Mouse (Mus musculus) hindbrain, embryonic 12.5 days (tissue): Measurements from ENCODE around the gene Ets1. TPM values are rescaled to one million over a fixed set of nuclear protein-coding genes. Genes with fewer than 3 reads are reported as not detected.

Source experiments
- ATAC-seq: fragments of 200-750 bp; cut with Nextera tagmentation; 2 replicates; pipeline ENCODE4 v1.8.0; 2017; ENCODE audit warnings: moderate TSS enrichment; ENCODE audit not compliant: low FRiP score
- H3K27ac ChIP-seq: fragments of 300-500 bp; sonication (generic); 2 replicates; pipeline ENCODE4 v1.5.1; 2016; ENCODE audit warnings: mild to moderate bottlenecking
- H3K27me3 ChIP-seq: fragments of 300-500 bp; sonication (generic); 2 replicates; pipeline ENCODE4 v1.6.1; 2016; ENCODE audit warnings: mild to moderate bottlenecking
- H3K36me3 ChIP-seq: fragments of 300-500 bp; sonication (generic); 2 replicates; pipeline ENCODE4 v1.6.1; 2016; ENCODE audit warnings: mild to moderate bottlenecking
- H3K4me1 ChIP-seq: fragments of 300-500 bp; sonication (generic); 2 replicates; pipeline ENCODE4 v1.6.1; 2016
- H3K4me2 ChIP-seq: fragments of 300-500 bp; sonication (generic); replicated peaks from 2 replicates; pipeline ENCODE4 v1.6.1; 2016; ENCODE audit warnings: mild to moderate bottlenecking
- H3K4me3 ChIP-seq: fragments of 300-500 bp; sonication (generic); 2 replicates; pipeline ENCODE4 v1.5.1; 2016; ENCODE audit warnings: mild to moderate bottlenecking
- H3K9ac ChIP-seq: fragments of 300-500 bp; sonication (generic); 2 replicates; pipeline ENCODE4 v1.6.1; 2016; ENCODE audit warnings: mild to moderate bottlenecking, moderate library complexity
- H3K9me3 ChIP-seq: fragments of 300-500 bp; sonication (generic); replicated peaks from 2 replicates; pipeline ENCODE4 v1.6.1; 2016; ENCODE audit warnings: mild to moderate bottlenecking
- WGBS: fragments of 180-500 bp; shearing (Covaris S2); methylation state at CpG from one replicate; pipeline ENCODE4 v1.1.7; 2016; 5-methylcytosine and 5-hydroxymethylcytosine counted together
- polyA plus RNA-seq: library from polyadenylated mRNA; unstranded; fragments of >200 nt; fragmentation: Nextera tagmentation; extraction: Ambion mirVana; gene quantifications from 2 replicates; pipeline ENCODE4 v1.2.1, GENCODE M21; 2016

The Ets1 gene
- polyA plus RNA-seq, 1 experiment from 2014 or later, result 35.7 TPM

- Histone ChIP-seq H3K4me3 (no peak overlapping the region), H3K36me3 (no peaks in the 10 kb centered on the region), H3K9ac (no peak overlapping the region), H3K4me1 (peaks cover 27% of the 10 kb centered on the region), H3K9me3 (peaks cover 10% of the 10 kb centered on the region), H3K27ac (0 out of 2 replicates have a peak overlapping the region, but pooled peaks have one; percentile 12), H3K27me3 (peaks cover 43% of the 10 kb centered on the region), H3K4me2 (no peak overlapping the region)
- WGBS, result 64% methylated on average over 4 of the region's 4 CpGs
- ATAC-seq, result no peak
These were observed 77.8 kb downstream of the Ets1 start for GRCm38 (mm10) chr9:32713790-32714189.

DNA sequence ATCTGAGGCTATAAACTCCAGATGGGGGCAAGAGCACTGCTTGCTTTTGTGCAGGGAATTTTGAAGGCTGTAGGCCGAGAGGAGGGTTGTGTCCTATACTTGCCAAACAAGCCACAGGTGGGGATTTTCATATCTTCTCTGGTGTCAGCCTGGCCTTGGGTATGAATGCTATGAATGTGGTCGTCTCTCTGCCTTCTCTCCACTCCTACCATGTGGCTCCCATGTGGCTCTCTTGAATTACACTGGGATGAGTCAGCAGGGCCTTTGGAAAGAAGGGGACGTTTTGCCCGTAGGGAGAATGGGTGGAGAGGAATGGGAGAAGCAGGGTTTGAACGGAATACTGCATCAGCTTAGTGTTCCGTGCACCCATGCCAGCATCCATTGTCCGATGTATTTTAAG lies 78.5 kb downstream of the Ets1 start:
- Histone ChIP-seq H3K9me3 (peaks cover 10% of the 10 kb centered on the region), H3K4me3 (no peak overlapping the region), H3K9ac (no peak overlapping the region), H3K36me3 (no peaks in the 10 kb centered on the region), H3K27me3 (peaks cover 48% of the 10 kb centered on the region), H3K27ac (no peak overlapping the region), H3K4me1 (peaks cover 27% of the 10 kb centered on the region), H3K4me2 (no peak overlapping the region)
- no peak for ATAC-seq
- WGBS, result 74% methylated on average over 7 of the region's 7 CpGs

DNA sequence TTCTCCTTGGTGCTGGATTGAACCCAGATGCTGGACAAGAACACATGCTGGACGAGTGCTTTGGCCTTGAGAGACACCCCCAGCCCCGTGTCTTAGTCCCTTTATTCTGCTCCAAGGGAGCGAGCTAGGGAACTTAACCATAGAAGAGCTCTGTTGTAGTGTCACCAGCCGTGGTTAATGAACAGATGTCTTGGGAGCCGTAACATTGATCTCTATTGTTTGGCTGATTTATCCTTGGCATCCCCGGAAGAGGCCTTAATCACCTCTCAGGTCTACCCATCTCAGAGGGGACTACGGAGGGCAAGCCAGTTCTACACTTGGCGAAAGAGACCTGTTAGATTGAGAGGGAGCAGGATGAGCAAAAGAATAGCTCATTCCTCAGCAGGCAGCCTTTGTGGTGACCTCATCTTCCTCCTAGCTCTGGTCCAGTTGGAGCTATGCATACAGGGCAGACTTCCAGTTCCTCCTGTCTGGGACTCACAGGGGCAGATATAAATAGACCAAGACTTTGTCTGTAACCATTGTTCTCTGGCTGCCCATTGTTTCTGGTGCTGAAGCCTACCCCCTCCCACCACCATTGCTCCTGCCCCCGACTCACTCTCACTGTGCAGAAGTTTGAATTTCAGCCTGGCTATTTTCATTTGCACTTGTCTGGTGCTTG lies 79.9 kb downstream of the Ets1 start:
- Histone ChIP-seq H3K4me2 (no peak overlapping the region), H3K4me1 (peaks cover 35% of the 10 kb centered on the region), H3K9ac (no peak overlapping the region), H3K27me3 (peaks cover 48% of the 10 kb centered on the region), H3K9me3 (peaks cover 3% of the 10 kb centered on the region; the same call in 1 of the 2 replicates), H3K4me3 (no peak overlapping the region), H3K27ac (no peak overlapping the region), H3K36me3 (no peaks in the 10 kb centered on the region)
- peak; percentile 52; the same call in 1 of the 2 replicates for ATAC-seq
- WGBS, result 12% methylated on average over 9 of the region's 9 CpGs

- H3K27me3 ChIP-seq, result peaks cover 42% of the 10 kb centered on the region
- WGBS, result 64% methylated on average over 12 of the region's 12 CpGs
These were observed 81.4 kb downstream of the Ets1 start for GRCm38 (mm10) chr9:32717268-32717920.

DNA sequence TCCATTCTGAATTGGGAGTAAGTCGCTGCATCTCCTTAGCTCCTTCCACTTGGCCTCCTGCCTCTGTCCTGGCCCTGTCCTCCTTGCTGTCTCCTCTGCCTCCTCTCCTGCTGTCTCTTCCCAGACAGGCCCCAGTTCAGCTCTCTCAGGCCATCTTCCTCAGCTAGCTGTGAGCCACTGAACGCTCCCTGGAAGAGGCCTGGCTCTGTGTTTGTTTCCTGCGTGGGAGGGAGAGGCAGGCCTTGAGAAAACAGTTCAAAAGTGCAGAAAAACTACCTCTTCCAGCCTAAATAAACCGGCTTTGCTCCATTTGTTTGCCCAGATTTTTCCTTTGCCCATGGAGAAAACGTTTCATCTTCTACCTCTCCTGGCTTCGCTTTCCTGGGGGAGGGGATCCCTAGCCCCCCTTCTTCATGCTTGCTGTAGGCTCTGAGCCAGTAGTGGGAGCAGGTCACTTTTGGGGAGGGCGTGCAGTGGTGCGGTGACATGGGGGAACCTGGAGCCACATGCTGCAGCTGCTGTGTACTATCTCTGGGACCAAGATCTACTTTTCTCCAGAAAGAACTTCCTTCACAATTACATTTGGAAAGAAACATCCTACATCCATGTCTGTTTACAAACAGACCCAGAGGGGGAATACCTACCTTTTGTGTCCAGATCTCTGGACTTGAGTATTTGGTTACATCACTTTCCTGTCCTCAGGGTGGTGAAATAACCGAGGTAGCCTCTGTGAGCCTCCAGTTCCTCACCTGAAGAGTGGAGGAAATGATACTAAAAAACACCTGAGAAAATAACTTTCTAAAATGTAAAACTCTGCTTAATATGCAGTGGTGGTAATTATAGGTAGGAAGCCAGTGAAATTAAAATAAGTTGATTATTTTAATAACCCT lies 82.2 kb downstream of the Ets1 start:
- WGBS, result 59% methylated on average over 9 of the region's 9 CpGs
- no peaks in the 10 kb centered on the region for H3K9me3 ChIP-seq
- no peak overlapping the region for H3K4me3 ChIP-seq
- no peak for ATAC-seq
- peaks cover 35% of the 10 kb centered on the region for H3K27me3 ChIP-seq
- no peak overlapping the region for H3K27ac ChIP-seq
- no peaks in the 10 kb centered on the region for H3K36me3 ChIP-seq
- no peak overlapping the region for H3K9ac ChIP-seq
- H3K4me2 ChIP-seq, result no peak overlapping the region
- peaks cover 41% of the 10 kb centered on the region for H3K4me1 ChIP-seq

More at GRCm38 (mm10) chr9:32717268-32717920, 81.4 kb downstream of the Ets1 start:
- H3K4me3 ChIP-seq, result no peak overlapping the region
- H3K9me3 ChIP-seq, result no peaks in the 10 kb centered on the region
- no peak overlapping the region for H3K4me2 ChIP-seq
- no peaks in the 10 kb centered on the region for H3K36me3 ChIP-seq
- no peak overlapping the region for H3K27ac ChIP-seq
- ATAC-seq, result no peak
- peaks cover 41% of the 10 kb centered on the region for H3K4me1 ChIP-seq
- no peak overlapping the region for H3K9ac ChIP-seq

GRCm38 (mm10) chr9:32718868-32719267 lies 82.8 kb downstream of the Ets1 start:
- H3K4me1 ChIP-seq, result peaks cover 41% of the 10 kb centered on the region

GRCm38 (mm10) chr9:32719941-32720263 lies 83.9 kb downstream of the Ets1 start:
- H3K27ac ChIP-seq, result no peak overlapping the region
- H3K4me3 ChIP-seq, result no peak overlapping the region
- peaks cover 38% of the 10 kb centered on the region for H3K4me1 ChIP-seq
- H3K9me3 ChIP-seq, result no peaks in the 10 kb centered on the region
- WGBS, result 56% methylated on average over 3 of the region's 3 CpGs
- H3K4me2 ChIP-seq, result no peak overlapping the region
- peaks cover 18% of the 10 kb centered on the region for H3K27me3 ChIP-seq
- no peaks in the 10 kb centered on the region for H3K36me3 ChIP-seq
- no peak overlapping the region for H3K9ac ChIP-seq
- ATAC-seq, result no peak

More at GRCm38 (mm10) chr9:32718868-32719267, 82.8 kb downstream of the Ets1 start:
- Histone ChIP-seq H3K27ac (no peak overlapping the region), H3K9me3 (no peaks in the 10 kb centered on the region), H3K27me3 (peaks cover 28% of the 10 kb centered on the region), H3K36me3 (no peaks in the 10 kb centered on the region), H3K9ac (no peak overlapping the region), H3K4me3 (no peak overlapping the region), H3K4me2 (no peak overlapping the region)
- no peak for ATAC-seq
- 93% methylated on average over 4 of the region's 4 CpGs for WGBS

DNA sequence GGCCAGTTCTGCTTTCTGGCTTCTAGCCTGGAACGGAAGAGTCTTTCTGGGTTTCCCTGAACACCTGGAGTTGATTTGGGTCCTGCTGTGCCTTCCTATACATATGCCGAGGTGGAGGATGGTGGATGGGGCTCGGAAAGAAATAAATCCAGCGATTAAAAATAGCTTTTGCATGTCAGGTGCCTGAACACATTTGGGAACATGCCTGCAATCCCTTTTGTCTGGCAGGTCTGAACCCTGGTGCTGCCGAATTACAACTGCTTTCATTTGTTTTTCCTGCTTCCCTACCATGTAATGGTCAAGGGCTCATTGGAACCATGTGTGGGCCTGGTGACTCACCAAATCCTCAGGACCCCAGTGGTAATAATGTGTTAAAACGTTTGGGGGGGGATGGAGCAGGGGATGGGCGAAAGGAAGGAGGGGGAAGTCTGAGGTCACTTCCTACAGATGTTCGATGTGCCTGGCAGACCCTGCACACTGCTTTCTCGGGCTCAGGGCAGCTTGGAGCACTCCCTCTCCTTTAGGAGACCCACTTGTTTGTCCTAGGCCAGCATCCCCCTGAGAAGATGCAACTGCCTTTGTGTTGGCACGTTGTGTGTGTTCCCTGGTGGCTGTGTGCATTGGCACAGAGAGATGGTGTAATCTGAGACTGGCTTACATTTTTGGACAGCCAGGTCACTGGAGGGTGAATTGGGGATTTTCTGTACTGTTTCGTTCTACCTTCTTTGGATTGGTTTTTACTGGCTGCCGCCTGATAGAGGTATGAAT lies 84.4 kb downstream of the Ets1 start:
- no peak for ATAC-seq
- Histone ChIP-seq H3K9me3 (no peaks in the 10 kb centered on the region), H3K27ac (0 out of 2 replicates have a peak overlapping the region, but pooled peaks have one; percentile 2), H3K27me3 (peaks cover 15% of the 10 kb centered on the region), H3K4me3 (no peak overlapping the region), H3K9ac (no peak overlapping the region), H3K4me1 (peaks cover 38% of the 10 kb centered on the region), H3K4me2 (no peak overlapping the region), H3K36me3 (no peaks in the 10 kb centered on the region)
- WGBS, result 44% methylated on average over 12 of the region's 12 CpGs

- Histone ChIP-seq H3K9me3 (no peaks in the 10 kb centered on the region), H3K9ac (no peak overlapping the region), H3K36me3 (no peaks in the 10 kb centered on the region), H3K4me3 (no peak overlapping the region), H3K4me2 (no peak overlapping the region), H3K4me1 (peaks cover 32% of the 10 kb centered on the region), H3K27me3 (peaks cover 15% of the 10 kb centered on the region), H3K27ac (0 out of 2 replicates have a peak overlapping the region, but pooled peaks have one; percentile 2)
- 41% methylated on average over 2 of the region's 2 CpGs for WGBS
- no peak for ATAC-seq
These were observed 85.1 kb downstream of the Ets1 start for GRCm38 (mm10) chr9:32721081-32721480.

DNA sequence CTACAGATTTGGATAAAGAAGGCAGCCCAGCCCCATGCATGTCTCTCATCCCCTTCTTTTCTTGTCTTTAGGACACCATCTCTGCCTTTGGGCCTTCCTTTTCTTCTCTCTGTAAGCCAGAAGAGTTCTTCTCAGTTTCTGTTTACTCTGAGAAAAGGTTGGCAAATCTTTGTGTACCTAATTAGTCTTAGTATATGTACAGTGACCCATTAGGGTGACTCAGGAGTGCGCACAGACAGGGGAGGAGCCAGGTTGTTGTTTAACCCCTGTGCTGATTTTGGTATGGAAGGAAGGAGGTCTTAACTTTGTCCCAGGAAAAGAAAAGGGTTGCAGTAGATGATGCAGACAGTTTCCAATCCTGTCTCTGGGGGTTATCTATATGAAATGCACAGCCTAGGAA lies 86.2 kb downstream of the Ets1 start:
- Histone ChIP-seq H3K27me3 (peaks cover 15% of the 10 kb centered on the region), H3K9ac (no peak overlapping the region), H3K36me3 (no peaks in the 10 kb centered on the region), H3K4me2 (no peak overlapping the region), H3K4me3 (no peak overlapping the region), H3K27ac (no peak overlapping the region), H3K9me3 (no peaks in the 10 kb centered on the region; the same call in 1 of the 2 replicates), H3K4me1 (peaks cover 25% of the 10 kb centered on the region)
- no peak for ATAC-seq
- 91% methylated on average over 1 of the region's 1 CpGs for WGBS

- Histone ChIP-seq H3K9me3 (no peaks in the 10 kb centered on the region; the same call in 1 of the 2 replicates), H3K4me1 (peaks cover 20% of the 10 kb centered on the region), H3K27ac (no peak overlapping the region), H3K27me3 (peaks cover 12% of the 10 kb centered on the region), H3K4me2 (no peak overlapping the region), H3K4me3 (no peak overlapping the region), H3K9ac (no peak overlapping the region), H3K36me3 (no peaks in the 10 kb centered on the region)
- WGBS, result 65% methylated on average over 3 of the region's 3 CpGs
- no peak for ATAC-seq
These were observed 86.9 kb downstream of the Ets1 start for GRCm38 (mm10) chr9:32722969-32723368.
